Mouse (Mus musculus) erythroblast, embryonic 14.5 days (primary cell): ENCODE measurements around the gene Dvl3. TPM values are rescaled to one million over a fixed set of nuclear protein-coding genes. Genes with fewer than 3 reads are reported as not detected.
"Not testable (repeated sequence)": the region's sequence is repeated elsewhere in the genome, so short reads cannot be mapped to it uniquely, and the experiment has no call there.

ENCODE experiments used
- H3K27me3 ChIP-seq: 2 replicates; pipeline ENCODE4 v1.6.1; 2012; ENCODE audit warnings: inconsistent platforms; ENCODE audit not compliant: control insufficient read depth
- H3K36me3 ChIP-seq: 2 replicates; pipeline ENCODE4 v1.6.1; 2012; ENCODE audit warnings: mild to moderate bottlenecking, inconsistent platforms; ENCODE audit not compliant: control insufficient read depth
- H3K4me1 ChIP-seq: 2 replicates; pipeline ENCODE4 v1.6.1; 2012; ENCODE audit warnings: inconsistent platforms; ENCODE audit not compliant: control insufficient read depth
- H3K4me3 ChIP-seq: replicated peaks from 2 replicates; pipeline ENCODE3; 2012; ENCODE audit warnings: moderate library complexity, mild to moderate bottlenecking, inconsistent platforms
- H3K9me3 ChIP-seq: 2 replicates; pipeline ENCODE4 v1.6.1; 2012; ENCODE audit warnings: low read length, inconsistent platforms, mixed read lengths; ENCODE audit not compliant: control insufficient read depth
- GATA1 ChIP-seq: IDR thresholded peaks from 2 replicates; pipeline ENCODE4 v1.6.1; 2012; ENCODE audit warnings: low read length, inconsistent platforms, mixed read lengths
- TAL1 ChIP-seq: IDR thresholded peaks from 3 replicates; pipeline ENCODE4 v1.6.1; 2012; ENCODE audit warnings: low read length, inconsistent platforms, mixed read lengths
- polyA plus RNA-seq: library from polyadenylated mRNA; stranded (reverse); fragments of >175 nt; gene quantifications from 2 replicates; pipeline ENCODE4 v1.2.3, GENCODE M21; 2012

Gene Dvl3
- polyA plus RNA-seq, 1 experiment: 1.4 TPM

- Histone ChIP-seq H3K9me3 (no peaks in the 10 kb centered on the region), H3K36me3 (no peaks in the 10 kb centered on the region), H3K4me3 (no peak overlapping the region), H3K4me1 (no peaks in the 10 kb centered on the region; the same call in 1 of the 2 replicates), H3K27me3 (no peaks in the 10 kb centered on the region)
- TF ChIP-seq TAL1 (no peak), GATA1 (no peak)
Measured at GRCm38 (mm10) chr16:20480115-20480514, 36.7 kb upstream of the Dvl3 start.

GRCm38 (mm10) chr16:20481746-20482145 lies 35.0 kb upstream of the Dvl3 start:
- Histone ChIP-seq H3K9me3 (no peaks in the 10 kb centered on the region), H3K36me3 (no peaks in the 10 kb centered on the region), H3K4me1 (no peaks in the 10 kb centered on the region; the same call in 1 of the 2 replicates), H3K27me3 (no peaks in the 10 kb centered on the region), H3K4me3 (no peak overlapping the region)
- no peak for TF ChIP-seq TAL1
- no peak for TF ChIP-seq GATA1

GRCm38 (mm10) chr16:20483716-20484115 lies 33.1 kb upstream of the Dvl3 start:
- H3K27me3 ChIP-seq, H3K36me3 ChIP-seq, H3K4me1 ChIP-seq, H3K4me3 ChIP-seq, H3K9me3 ChIP-seq: not testable (repeated sequence)

- H3K4me1 ChIP-seq: no peaks in the 10 kb centered on the region; the same call in 1 of the 2 replicates
Measured at GRCm38 (mm10) chr16:20485061-20485460, 31.7 kb upstream of the Dvl3 start.

GRCm38 (mm10) chr16:20486048-20486447 lies 30.7 kb upstream of the Dvl3 start:
- no peak for TF ChIP-seq GATA1
- no peak for TF ChIP-seq TAL1
- H3K4me3 ChIP-seq: no peak overlapping the region
- peaks cover 3% of the 10 kb centered on the region for H3K4me1 ChIP-seq
- H3K9me3 ChIP-seq: no peaks in the 10 kb centered on the region
- H3K36me3 ChIP-seq: no peaks in the 10 kb centered on the region
- no peaks in the 10 kb centered on the region for H3K27me3 ChIP-seq

More at GRCm38 (mm10) chr16:20485061-20485460, 31.7 kb upstream of the Dvl3 start:
- TF ChIP-seq GATA1 (no peak), TAL1 (no peak)
- Histone ChIP-seq H3K4me3 (no peak overlapping the region), H3K9me3 (no peaks in the 10 kb centered on the region), H3K36me3 (no peaks in the 10 kb centered on the region), H3K27me3 (no peaks in the 10 kb centered on the region)

GRCm38 (mm10) chr16:20488151-20488550 lies 28.6 kb upstream of the Dvl3 start:
- no peaks in the 10 kb centered on the region for H3K27me3 ChIP-seq
- TF ChIP-seq GATA1 (no peak), TAL1 (no peak)
- no peaks in the 10 kb centered on the region for H3K36me3 ChIP-seq
- H3K4me3 ChIP-seq: no peak overlapping the region
- H3K9me3 ChIP-seq: no peaks in the 10 kb centered on the region
- peaks cover 3% of the 10 kb centered on the region for H3K4me1 ChIP-seq

GRCm38 (mm10) chr16:20488751-20489150 lies 28.0 kb upstream of the Dvl3 start:
- not testable (repeated sequence) for H3K27me3 ChIP-seq, H3K4me1 ChIP-seq, H3K4me3 ChIP-seq, H3K36me3 ChIP-seq, H3K9me3 ChIP-seq

- Histone ChIP-seq H3K27me3 (no peaks in the 10 kb centered on the region), H3K9me3 (no peaks in the 10 kb centered on the region), H3K4me3 (no peak overlapping the region), H3K36me3 (no peaks in the 10 kb centered on the region), H3K4me1 (peaks cover 3% of the 10 kb centered on the region)
- TF ChIP-seq TAL1 (no peak), GATA1 (no peak)
Measured at GRCm38 (mm10) chr16:20489233-20489632, 27.5 kb upstream of the Dvl3 start.

- TF ChIP-seq TAL1: 0 out of 3 replicates have a peak, but pooled peaks have one; percentile 14
- TF ChIP-seq GATA1: no peak
- H3K36me3 ChIP-seq: no peaks in the 10 kb centered on the region
- H3K4me1 ChIP-seq: peaks cover 3% of the 10 kb centered on the region
- H3K4me3 ChIP-seq: no peak overlapping the region
- H3K27me3 ChIP-seq: no peaks in the 10 kb centered on the region
- H3K9me3 ChIP-seq: no peaks in the 10 kb centered on the region
Measured at GRCm38 (mm10) chr16:20490581-20490980, 26.2 kb upstream of the Dvl3 start.

- Histone ChIP-seq H3K36me3 (no peaks in the 10 kb centered on the region), H3K4me1 (peaks cover 3% of the 10 kb centered on the region), H3K4me3 (no peak overlapping the region), H3K9me3 (no peaks in the 10 kb centered on the region), H3K27me3 (no peaks in the 10 kb centered on the region)
- no peak for TF ChIP-seq GATA1
- TF ChIP-seq TAL1: no peak
Measured at GRCm38 (mm10) chr16:20491301-20491700, 25.5 kb upstream of the Dvl3 start.
